Mouse (Mus musculus): ENCODE measurements around the gene Gm45062.

Gm45062 gene

GRCm38 (mm10) chr6:8259004-8259666 lies at the start of gene Gm45062, which contains the start of the genes Rpa3 and Umad1:
TSS of gene Gm45062 (plus strand) at chr6:8259450.
TSS of gene Rpa3 (minus strand) at chr6:8259173.
TSS of gene Umad1 (plus strand) at chr6:8259288.
- TF ChIP-seq GATA4 (IDR thresholded peaks at IDR 0.05; ENCODE audit: insufficient replicate concordance, low read length): no peak; the same call in 1 of the 2 replicates

GRCm38 (mm10) chr6:8209866-8210186 lies 49.4 kb upstream of the Gm45062 start:
- TF ChIP-seq GATA4 (IDR thresholded peaks at IDR 0.05; ENCODE audit: insufficient replicate concordance, low read length): no peak

- no peak for TF ChIP-seq GATA4 (IDR thresholded peaks at IDR 0.05; ENCODE audit: insufficient replicate concordance, low read length)
These were observed 48.6 kb upstream of the Gm45062 start for GRCm38 (mm10) chr6:8210661-8211060.

- TF ChIP-seq GATA4 (IDR thresholded peaks at IDR 0.05; ENCODE audit: insufficient replicate concordance, low read length): no peak
These were observed 32.2 kb upstream of the Gm45062 start for GRCm38 (mm10) chr6:8227035-8227434.

GRCm38 (mm10) chr6:8228596-8228995 lies 30.7 kb upstream of the Gm45062 start:
- no peak for TF ChIP-seq GATA4 (IDR thresholded peaks at IDR 0.05; ENCODE audit: insufficient replicate concordance, low read length)

GRCm38 (mm10) chr6:8258316-8258715 lies 934 bp upstream of the Gm45062 start:
- no peak for TF ChIP-seq GATA4 (IDR thresholded peaks at IDR 0.05; ENCODE audit: insufficient replicate concordance, low read length)

GRCm38 (mm10) chr6:8259667-8260044 lies 406 bp downstream of the Gm45062 start:
- TF ChIP-seq GATA4 (IDR thresholded peaks at IDR 0.05; ENCODE audit: insufficient replicate concordance, low read length): no peak

GRCm38 (mm10) chr6:8271047-8271446 lies 11.8 kb downstream of the Gm45062 start:
- no peak for TF ChIP-seq GATA4 (IDR thresholded peaks at IDR 0.05; ENCODE audit: insufficient replicate concordance, low read length)

GRCm38 (mm10) chr6:8274387-8275054 lies 15.3 kb downstream of the Gm45062 start:
- no peak for TF ChIP-seq GATA4 (IDR thresholded peaks at IDR 0.05; ENCODE audit: insufficient replicate concordance, low read length)

GRCm38 (mm10) chr6:8275098-8275497 lies 15.8 kb downstream of the Gm45062 start:
- no peak for TF ChIP-seq GATA4 (IDR thresholded peaks at IDR 0.05; ENCODE audit: insufficient replicate concordance, low read length)

GRCm38 (mm10) chr6:8276431-8276830 lies 17.2 kb downstream of the Gm45062 start:
- no peak for TF ChIP-seq GATA4 (IDR thresholded peaks at IDR 0.05; ENCODE audit: insufficient replicate concordance, low read length)

GRCm38 (mm10) chr6:8278426-8279002 lies 19.3 kb downstream of the Gm45062 start:
- no peak for TF ChIP-seq GATA4 (IDR thresholded peaks at IDR 0.05; ENCODE audit: insufficient replicate concordance, low read length)

GRCm38 (mm10) chr6:8283255-8283654 lies 24.0 kb downstream of the Gm45062 start:
- no peak for TF ChIP-seq GATA4 (IDR thresholded peaks at IDR 0.05; ENCODE audit: insufficient replicate concordance, low read length)

- TF ChIP-seq GATA4 (IDR thresholded peaks at IDR 0.05; ENCODE audit: insufficient replicate concordance, low read length): no peak
These were observed 26.2 kb downstream of the Gm45062 start for GRCm38 (mm10) chr6:8285401-8285960.

GRCm38 (mm10) chr6:8286146-8286545 lies 26.9 kb downstream of the Gm45062 start:
- no peak for TF ChIP-seq GATA4 (IDR thresholded peaks at IDR 0.05; ENCODE audit: insufficient replicate concordance, low read length)
